Mouse (Mus musculus) limb, embryonic 11.5 days (tissue): ENCODE measurements around the gene Gpn3. TPM values are rescaled to one million over a fixed set of nuclear protein-coding genes. Genes with fewer than 3 reads are reported as not detected.
A peak's percentile ranks its signal among the peaks of the same experiment; 100 is the strongest.

Source experiments
- ATAC-seq: fragments of 200-750 bp; cut with Nextera tagmentation; 2 replicates; pipeline ENCODE4 v1.8.0; 2017; ENCODE audit warnings: low read depth; ENCODE audit not compliant: insufficient number of reproducible peaks, low FRiP score, low TSS enrichment
- DNase-seq: peaks from one replicate; pipeline ENCODE4 v3.0.0-alpha.2; 2015; ENCODE audit warnings: low spot score
- H3K27ac ChIP-seq: fragments of 300-500 bp; sonication (generic); replicated peaks from 2 replicates; pipeline ENCODE4 v1.5.1; 2014; ENCODE audit warnings: low read depth, mild to moderate bottlenecking, low read length
- H3K27me3 ChIP-seq: fragments of 300-500 bp; sonication (generic); 2 replicates; pipeline ENCODE4 v1.6.1; 2014; ENCODE audit warnings: mild to moderate bottlenecking, low read length, mixed read lengths; ENCODE audit not compliant: control insufficient read depth, insufficient read depth
- H3K36me3 ChIP-seq: fragments of 300-500 bp; sonication (generic); 2 replicates; pipeline ENCODE4 v1.6.1; 2014; ENCODE audit warnings: mild to moderate bottlenecking, low read length, moderate library complexity, mixed read lengths; ENCODE audit not compliant: control insufficient read depth, insufficient read depth
- H3K4me1 ChIP-seq: fragments of 300-500 bp; sonication (generic); 2 replicates; pipeline ENCODE4 v1.6.1; 2014; ENCODE audit warnings: low read length, mixed read lengths; ENCODE audit not compliant: control insufficient read depth, insufficient read depth
- H3K4me2 ChIP-seq: fragments of 300-500 bp; sonication (generic); 2 replicates; pipeline ENCODE4 v1.6.1; 2014; ENCODE audit warnings: low read depth, mild to moderate bottlenecking, moderate library complexity; ENCODE audit not compliant: severe bottlenecking
- H3K4me3 ChIP-seq: fragments of 300-500 bp; sonication (generic); 2 replicates; pipeline ENCODE4 v1.5.1; 2014; ENCODE audit warnings: low read depth, low read length
- H3K9ac ChIP-seq: fragments of 300-500 bp; sonication (generic); 2 replicates; pipeline ENCODE4 v1.6.1; 2014; ENCODE audit warnings: mild to moderate bottlenecking, low read length
- H3K9me3 ChIP-seq: fragments of 300-500 bp; sonication (generic); 2 replicates; pipeline ENCODE4 v1.6.1; 2016; ENCODE audit warnings: low read length; ENCODE audit not compliant: control insufficient read depth
- WGBS: fragments of 180-500 bp; shearing (Covaris S2); extraction: QIAGEN DNeasy Blood & Tissue Kit; methylation state at CpG from one replicate; pipeline ENCODE4 v1.1.7; 2014; 5-methylcytosine and 5-hydroxymethylcytosine counted together
- polyA plus RNA-seq: library from polyadenylated mRNA; unstranded; fragments of >200 nt; fragmentation: Nextera tagmentation; extraction: Ambion mirVana; gene quantifications from 2 replicates; pipeline ENCODE4 v1.2.1, GENCODE M21; 2014

Gene Gpn3
- polyA plus RNA-seq, 1 experiment from 2014 or later: 89.3 TPM

DNA sequence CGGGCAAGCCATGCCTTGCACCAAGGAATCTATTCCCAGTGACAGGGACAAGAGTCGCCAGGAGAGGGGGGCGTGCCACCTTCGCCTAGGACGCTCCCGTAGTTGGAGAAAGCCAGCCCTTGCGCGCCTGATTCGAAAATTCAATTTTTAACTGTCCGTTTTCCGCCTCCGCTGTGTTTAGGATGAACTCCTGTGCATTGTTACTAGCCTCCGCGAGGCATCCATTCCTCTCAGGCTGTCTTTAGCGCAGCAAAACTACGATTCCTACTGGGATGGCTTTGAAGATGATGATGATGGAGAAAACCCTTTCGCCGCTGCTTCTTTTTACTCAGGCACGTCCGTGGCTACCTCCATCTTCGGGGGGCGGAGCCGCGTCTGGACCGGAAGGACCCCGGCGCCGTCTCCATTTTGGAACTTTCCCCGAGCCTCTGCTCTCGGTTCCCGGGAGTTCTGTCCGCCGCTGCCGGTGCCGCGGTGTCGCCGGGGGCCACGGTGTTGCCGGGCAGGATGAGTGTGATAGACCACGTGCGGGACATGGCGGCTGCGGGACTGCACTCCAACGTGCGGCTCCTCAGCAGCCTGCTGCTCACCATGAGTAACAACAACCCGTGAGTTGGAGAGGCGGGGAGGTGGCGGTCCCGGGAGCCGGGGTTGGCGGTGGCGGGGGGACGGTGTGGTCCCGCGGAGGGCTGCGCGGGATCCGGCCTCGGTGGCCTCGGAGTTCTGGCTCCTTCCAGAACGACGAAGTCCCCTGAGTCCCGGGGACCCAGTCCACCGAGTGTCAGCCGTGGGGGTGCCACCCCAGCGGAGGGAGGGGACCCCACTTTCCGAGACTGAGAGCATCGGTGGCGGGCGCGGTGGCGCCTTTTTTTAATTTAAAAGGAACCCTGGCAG lies 50.6 kb downstream of the Gpn3 start:
- under 1% methylated on average over 73 of the region's 73 CpGs for WGBS
- peak; percentile 79 for ATAC-seq

DNA sequence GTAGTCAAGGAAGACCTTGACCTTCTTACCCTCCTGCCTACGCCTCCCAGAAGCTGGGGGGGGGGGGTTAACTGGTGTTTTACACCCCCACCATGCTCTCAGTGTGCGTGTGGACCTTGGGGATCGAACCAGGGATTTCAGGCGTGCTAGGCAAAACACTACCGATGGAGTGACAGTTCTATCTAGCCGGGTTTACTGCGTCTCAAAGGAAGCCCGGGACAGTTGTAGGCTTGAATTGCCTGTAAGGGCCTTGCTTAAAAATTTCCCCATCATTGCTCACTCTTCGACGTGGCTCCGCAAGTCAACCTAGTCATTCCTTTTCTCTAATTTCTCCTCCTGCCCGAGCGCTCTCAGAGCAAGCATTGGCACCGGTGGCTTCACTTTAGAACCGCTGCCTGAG lies 51.4 kb downstream of the Gpn3 start:
- Histone ChIP-seq H3K9ac (peak overlapping the region; percentile 89), H3K4me3 (peak overlapping the region; percentile 93), H3K27ac (no peak overlapping the region), H3K9me3 (no peaks in the 10 kb centered on the region), H3K36me3 (peaks cover 2% of the 10 kb centered on the region), H3K4me1 (no peaks in the 10 kb centered on the region; the same call in 1 of the 2 replicates), H3K4me2 (peak overlapping the region; percentile 93), H3K27me3 (no peaks in the 10 kb centered on the region)
- WGBS: 30% methylated on average over 15 of the region's 15 CpGs
- DNase-seq: no peak
- no peak for ATAC-seq

More for the DNA sequence above, 50.6 kb downstream of the Gpn3 start:
- H3K27ac ChIP-seq: peak overlapping the region; percentile 64; the same call in 1 of the 2 replicates
- peak overlapping the region; percentile 93 for H3K4me3 ChIP-seq
- no peaks in the 10 kb centered on the region for H3K36me3 ChIP-seq
- peak overlapping the region; percentile 89 for H3K9ac ChIP-seq
- no peaks in the 10 kb centered on the region for H3K9me3 ChIP-seq
- H3K4me1 ChIP-seq: no peaks in the 10 kb centered on the region; the same call in 1 of the 2 replicates
- peak; percentile 95 for DNase-seq
- peak overlapping the region; percentile 93 for H3K4me2 ChIP-seq
- H3K27me3 ChIP-seq: no peaks in the 10 kb centered on the region

DNA sequence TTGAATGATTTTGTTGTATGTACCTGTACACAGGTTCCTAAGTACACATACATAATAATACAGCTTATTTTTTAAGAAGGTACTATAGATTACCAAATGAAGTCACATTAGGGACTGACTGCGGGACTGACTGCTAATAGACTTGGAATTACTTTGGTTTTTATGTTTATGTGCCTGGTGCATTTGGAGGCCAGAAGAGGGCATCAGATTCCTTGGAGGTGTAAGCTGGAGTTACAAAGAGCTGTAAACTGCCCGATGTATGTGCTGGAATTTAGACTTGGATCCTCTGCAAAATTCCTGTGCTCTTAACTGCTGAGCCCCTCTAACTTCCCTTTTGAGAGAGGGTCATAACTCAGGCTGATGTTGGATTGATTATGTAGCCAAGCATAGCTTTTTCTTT lies 53.9 kb downstream of the Gpn3 start:
- no peak overlapping the region for H3K27ac ChIP-seq
- no peaks in the 10 kb centered on the region; the same call in 1 of the 2 replicates for H3K4me1 ChIP-seq
- ATAC-seq: no peak
- H3K4me3 ChIP-seq: no peak overlapping the region
- H3K4me2 ChIP-seq: no peak overlapping the region
- 87% methylated on average over 2 of the region's 2 CpGs for WGBS
- no peaks in the 10 kb centered on the region for H3K27me3 ChIP-seq
- no peak for DNase-seq
- H3K9me3 ChIP-seq: no peaks in the 10 kb centered on the region
- no peak overlapping the region for H3K9ac ChIP-seq
- peaks cover 14% of the 10 kb centered on the region for H3K36me3 ChIP-seq

DNA sequence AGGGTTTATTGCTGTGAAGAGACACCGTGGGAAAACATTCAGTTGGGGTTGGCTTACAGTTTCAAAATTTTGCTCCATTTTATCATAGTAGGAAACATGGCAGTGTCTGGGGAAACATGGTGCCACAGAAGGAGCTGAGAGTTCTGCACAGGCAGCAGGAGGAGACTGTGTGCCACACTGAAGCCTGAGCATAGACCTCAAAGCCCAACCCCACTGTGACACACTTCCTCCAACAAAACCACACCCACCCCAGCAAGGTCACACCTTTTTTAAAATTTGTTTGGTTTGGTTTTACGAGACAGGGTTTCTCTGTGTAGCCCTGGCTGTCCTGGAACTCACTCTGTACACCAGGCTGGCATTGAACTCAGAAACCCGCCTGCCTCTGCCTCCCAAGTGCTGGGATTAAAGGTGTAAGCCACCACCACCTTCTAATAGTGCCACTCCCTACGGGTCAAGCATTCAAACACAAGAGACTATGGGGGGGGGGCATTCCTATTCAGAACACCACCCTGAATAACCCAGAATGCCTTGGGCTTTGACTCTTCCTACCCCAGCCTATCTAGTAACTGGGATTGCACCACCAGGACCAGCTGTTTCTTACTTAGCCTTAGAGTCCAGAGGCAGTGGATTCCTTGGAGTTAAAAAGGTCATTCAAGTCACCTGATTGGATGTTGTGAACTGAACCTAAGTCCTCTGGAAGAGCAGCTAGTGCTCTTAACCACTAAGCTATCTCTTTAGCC lies 58.5 kb downstream of the Gpn3 start:
- H3K9me3 ChIP-seq: no peaks in the 10 kb centered on the region
- H3K36me3 ChIP-seq: peaks cover 31% of the 10 kb centered on the region
- no peak overlapping the region for H3K4me2 ChIP-seq
- H3K27me3 ChIP-seq: no peaks in the 10 kb centered on the region
- no peak overlapping the region for H3K9ac ChIP-seq
- no peak overlapping the region for H3K4me3 ChIP-seq
- DNase-seq: no peak
- H3K4me1 ChIP-seq: no peaks in the 10 kb centered on the region
- no peak overlapping the region for H3K27ac ChIP-seq
- ATAC-seq: no peak
- 95% methylated on average over 4 of the region's 4 CpGs for WGBS

DNA sequence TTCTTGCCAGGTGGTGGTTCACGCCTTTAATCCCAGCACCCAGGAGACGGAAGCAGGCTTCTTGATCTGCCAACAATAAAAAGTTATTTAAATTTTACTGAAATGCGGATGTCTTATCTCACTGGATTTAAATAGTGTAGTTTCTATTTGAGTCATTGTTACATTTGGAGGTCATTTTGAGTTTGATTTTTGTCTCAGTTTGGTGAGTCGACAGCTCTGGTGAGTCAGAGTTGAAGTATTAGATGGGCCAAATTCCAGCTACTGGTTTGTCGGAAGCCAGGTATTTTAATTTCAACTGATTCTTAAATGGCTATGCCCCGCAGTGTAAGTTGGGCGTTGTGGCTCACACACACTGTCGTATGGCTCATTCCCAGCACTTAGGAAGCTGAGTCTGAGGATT lies 59.5 kb downstream of the Gpn3 start:
- H3K9me3 ChIP-seq: no peaks in the 10 kb centered on the region
- H3K4me1 ChIP-seq: no peaks in the 10 kb centered on the region
- no peaks in the 10 kb centered on the region for H3K27me3 ChIP-seq
- no peak overlapping the region for H3K9ac ChIP-seq
- H3K36me3 ChIP-seq: peaks cover 31% of the 10 kb centered on the region
- no peak overlapping the region for H3K4me2 ChIP-seq
- no peak overlapping the region for H3K4me3 ChIP-seq
- WGBS: 95% methylated on average over 8 of the region's 8 CpGs
- no peak for ATAC-seq
- no peak for DNase-seq
- no peak overlapping the region for H3K27ac ChIP-seq

Other genes with a start within 250 kb of the Gpn3 start
- gene Ccdc63, start 231.1 kb upstream of the Gpn3 start, polyA plus RNA-seq: 0.04 TPM in 1 of 2 replicates, not detected in the other
- gene Ppp1cc, start 213.6 kb upstream of the Gpn3 start, polyA plus RNA-seq: 314 and 346 TPM in 2 replicates
- gene Hvcn1, start 165.1 kb upstream of the Gpn3 start, polyA plus RNA-seq: 6.0 and 8.5 TPM in 2 replicates
- 3.6 and 4.0 TPM in 2 replicates for gene Tctn1, start 107.4 kb upstream of the Gpn3 start, polyA plus RNA-seq
- gene Pptc7, start 87.5 kb upstream of the Gpn3 start, polyA plus RNA-seq: 8.5 and 9.2 TPM in 2 replicates
- 10.8 and 11.6 TPM in 2 replicates for gene Rad9b, start 17.6 kb upstream of the Gpn3 start, polyA plus RNA-seq
- gene Vps29, start 17.5 kb upstream of the Gpn3 start, polyA plus RNA-seq: 169 and 180 TPM in 2 replicates
- 99.6 and 107 TPM in 2 replicates for gene Fam216a, start 488 bp downstream of the Gpn3 start, polyA plus RNA-seq
- gene Arpc3, start 20.0 kb downstream of the Gpn3 start, polyA plus RNA-seq: 45.4 and 52.0 TPM in 2 replicates
- 33.9 and 39.2 TPM in 2 replicates for gene Anapc7, start 49.8 kb downstream of the Gpn3 start, polyA plus RNA-seq
- 36.7 and 43.6 TPM in 2 replicates for gene Atp2a2, start 130.3 kb downstream of the Gpn3 start, polyA plus RNA-seq
- 39.6 and 41.6 TPM in 2 replicates for gene Ift81, start 242.6 kb downstream of the Gpn3 start, polyA plus RNA-seq